Mouse (Mus musculus): Measurements from ENCODE around the gene Elof1.

- TF ChIP-seq POLR2A (IDR thresholded peaks at IDR 0.05; ENCODE audit: borderline replicate concordance, insufficient read depth, low read length) (peak; percentile 92), CTCF (IDR thresholded peaks at IDR 0.05; ENCODE audit: borderline replicate concordance, insufficient read depth, low read depth, low read length) (0 out of 2 replicates have a peak, but pooled peaks have one; percentile 8)
These were observed 39.7 kb upstream of the Elof1 start, which contains the start of gene Pigyl for GRCm38 (mm10) chr9:22156497-22157245.

Measured in cerebellum, adult 2 months (tissue).